Mouse (Mus musculus): ENCODE measurements around the gene Hhatl. TPM values are rescaled to one million over a fixed set of nuclear protein-coding genes. Genes with fewer than 3 reads are reported as not detected.

The Hhatl gene
- polyA plus RNA-seq, 1 experiment, result not detected

GRCm38 (mm10) chr9:121786359-121786758 is 5.9 kb downstream of the Hhatl start:
- Histone ChIP-seq H3K27ac (ENCODE audit: insufficient read depth, low read depth, low read length) (no peak overlapping the region), H3K4me3 (ENCODE audit: insufficient read depth, low read depth, low read length) (no peak overlapping the region), H3K4me1 (ENCODE audit: control insufficient read depth, insufficient read depth, low read length) (peaks cover 31% of the 10 kb centered on the region)
- TF ChIP-seq POLR2A (IDR thresholded peaks at IDR 0.05; ENCODE audit: insufficient read depth, low read depth, low read length) (0 out of 2 replicates have a peak, but pooled peaks have one; percentile 19), CTCF (IDR thresholded peaks at IDR 0.05; ENCODE audit: insufficient read depth, low read depth, low read length) (no peak)
- 84% methylated on average over 2 of the region's 2 CpGs for WGBS

- TF ChIP-seq CTCF (IDR thresholded peaks at IDR 0.05; ENCODE audit: insufficient read depth, low read depth, low read length) (no peak), POLR2A (IDR thresholded peaks at IDR 0.05; ENCODE audit: insufficient read depth, low read depth, low read length) (no peak)
- H3K27ac ChIP-seq (ENCODE audit: insufficient read depth, low read depth, low read length), result no peak overlapping the region
- H3K4me1 ChIP-seq (ENCODE audit: control insufficient read depth, insufficient read depth, low read length), result peaks cover 30% of the 10 kb centered on the region
- WGBS, result 91% methylated on average over 8 of the region's 8 CpGs
- no peak overlapping the region for H3K4me3 ChIP-seq (ENCODE audit: insufficient read depth, low read depth, low read length)
These were observed 7.0 kb downstream of the Hhatl start for GRCm38 (mm10) chr9:121785261-121785660.

GRCm38 (mm10) chr9:121784801-121785200 is 7.5 kb downstream of the Hhatl start:
- Histone ChIP-seq H3K4me3 (ENCODE audit: insufficient read depth, low read depth, low read length) (no peak overlapping the region), H3K27ac (ENCODE audit: insufficient read depth, low read depth, low read length) (no peak overlapping the region), H3K4me1 (ENCODE audit: control insufficient read depth, insufficient read depth, low read length) (peaks cover 35% of the 10 kb centered on the region)
- no peak for TF ChIP-seq CTCF (IDR thresholded peaks at IDR 0.05; ENCODE audit: insufficient read depth, low read depth, low read length)
- TF ChIP-seq POLR2A (IDR thresholded peaks at IDR 0.05; ENCODE audit: insufficient read depth, low read depth, low read length), result no peak
- WGBS, result 89% methylated on average over 12 of the region's 12 CpGs

GRCm38 (mm10) chr9:121778066-121778624 is 14.2 kb downstream of the Hhatl start:
- peak overlapping the region; percentile 35 for H3K4me3 ChIP-seq (ENCODE audit: insufficient read depth, low read depth, low read length)
- 5% methylated on average over 54 of the region's 54 CpGs for WGBS
- peaks cover 61% of the 10 kb centered on the region for H3K4me1 ChIP-seq (ENCODE audit: control insufficient read depth, insufficient read depth, low read length)
- peak overlapping the region; percentile 89 for H3K27ac ChIP-seq (ENCODE audit: insufficient read depth, low read depth, low read length)
- TF ChIP-seq CTCF (IDR thresholded peaks at IDR 0.05; ENCODE audit: insufficient read depth, low read depth, low read length) (no peak), POLR2A (IDR thresholded peaks at IDR 0.05; ENCODE audit: insufficient read depth, low read depth, low read length) (no peak)

GRCm38 (mm10) chr9:121777484-121778065 is 14.7 kb downstream of the Hhatl start, which contains the start of gene Klhl40:
Klhl40 (plus strand) TSS chr9:121777607.
- Histone ChIP-seq H3K27ac (ENCODE audit: insufficient read depth, low read depth, low read length) (peak within 1 kb of the TSS; percentile 99), H3K4me1 (ENCODE audit: control insufficient read depth, insufficient read depth, low read length) (peaks cover 57% of the 10 kb centered on the region), H3K4me3 (ENCODE audit: insufficient read depth, low read depth, low read length) (peak within 1 kb of the TSS; percentile 35)
- 11% methylated on average over 30 of the region's 30 CpGs for WGBS
- TF ChIP-seq POLR2A (IDR thresholded peaks at IDR 0.05; ENCODE audit: insufficient read depth, low read depth, low read length) (no peak; the same call in 1 of the 2 replicates), CTCF (IDR thresholded peaks at IDR 0.05; ENCODE audit: insufficient read depth, low read depth, low read length) (no peak)

- Histone ChIP-seq H3K27ac (ENCODE audit: insufficient read depth, low read depth, low read length) (peak overlapping the region; percentile 99), H3K4me1 (ENCODE audit: control insufficient read depth, insufficient read depth, low read length) (peaks cover 54% of the 10 kb centered on the region), H3K4me3 (ENCODE audit: insufficient read depth, low read depth, low read length) (peak overlapping the region; percentile 3; the same call in 1 of the 2 replicates)
- TF ChIP-seq CTCF (IDR thresholded peaks at IDR 0.05; ENCODE audit: insufficient read depth, low read depth, low read length) (no peak), POLR2A (IDR thresholded peaks at IDR 0.05; ENCODE audit: insufficient read depth, low read depth, low read length) (no peak)
- 32% methylated on average over 7 of the region's 7 CpGs for WGBS
These were observed 15.8 kb downstream of the Hhatl start for GRCm38 (mm10) chr9:121776511-121776910.

GRCm38 (mm10) chr9:121775951-121776350 is 16.4 kb downstream of the Hhatl start:
- 66% methylated on average over 10 of the region's 10 CpGs for WGBS
- Histone ChIP-seq H3K27ac (ENCODE audit: insufficient read depth, low read depth, low read length) (peak overlapping the region; percentile 99), H3K4me3 (ENCODE audit: insufficient read depth, low read depth, low read length) (no peak overlapping the region; the same call in 1 of the 2 replicates), H3K4me1 (ENCODE audit: control insufficient read depth, insufficient read depth, low read length) (peaks cover 53% of the 10 kb centered on the region)
- TF ChIP-seq CTCF (IDR thresholded peaks at IDR 0.05; ENCODE audit: insufficient read depth, low read depth, low read length) (no peak), POLR2A (IDR thresholded peaks at IDR 0.05; ENCODE audit: insufficient read depth, low read depth, low read length) (no peak)

- WGBS, result 83% methylated on average over 5 of the region's 5 CpGs
- TF ChIP-seq CTCF (IDR thresholded peaks at IDR 0.05; ENCODE audit: insufficient read depth, low read depth, low read length), result no peak
- no peak for TF ChIP-seq POLR2A (IDR thresholded peaks at IDR 0.05; ENCODE audit: insufficient read depth, low read depth, low read length)
- Histone ChIP-seq H3K27ac (ENCODE audit: insufficient read depth, low read depth, low read length) (0 out of 2 replicates have a peak overlapping the region, but pooled peaks have one; percentile 34), H3K4me1 (ENCODE audit: control insufficient read depth, insufficient read depth, low read length) (peaks cover 28% of the 10 kb centered on the region), H3K4me3 (ENCODE audit: insufficient read depth, low read depth, low read length) (no peak overlapping the region)
These were observed 19.9 kb downstream of the Hhatl start for GRCm38 (mm10) chr9:121772412-121772811.

GRCm38 (mm10) chr9:121765166-121765855 is 27.0 kb downstream of the Hhatl start:
- no peak overlapping the region for H3K27ac ChIP-seq (ENCODE audit: insufficient read depth, low read depth, low read length)
- TF ChIP-seq POLR2A (IDR thresholded peaks at IDR 0.05; ENCODE audit: insufficient read depth, low read depth, low read length), result no peak
- TF ChIP-seq CTCF (IDR thresholded peaks at IDR 0.05; ENCODE audit: insufficient read depth, low read depth, low read length), result no peak
- H3K4me3 ChIP-seq (ENCODE audit: insufficient read depth, low read depth, low read length), result no peak overlapping the region
- 78% methylated on average over 16 of the region's 16 CpGs for WGBS
- peaks cover 60% of the 10 kb centered on the region for H3K4me1 ChIP-seq (ENCODE audit: control insufficient read depth, insufficient read depth, low read length)
